Mouse (Mus musculus) MEL (cell line): ENCODE data around the gene Napsa.

Source experiments
- CTCF ChIP-seq, 3 experiments: IDR thresholded peaks in 2 of 3; conservative IDR thresholded peaks in 1 of 3; 2 replicates each; pipeline ENCODE4 v1.5.1; 2011 to 2012; ENCODE audit warnings: low read length in 3 of 3, low read depth in 2 of 3, mild to moderate bottlenecking in 2 of 3, improper control_type of control experiment in 1 of 3, inconsistent platforms in 1 of 3, mixed read lengths in 1 of 3, moderate library complexity in 1 of 3; ENCODE audit not compliant: control insufficient read depth in 1 of 3, insufficient read depth in 1 of 3, poor library complexity in 1 of 3, severe bottlenecking in 1 of 3
- EP300 ChIP-seq, 2 experiments: IDR thresholded peaks; 2 replicates each; pipeline ENCODE4 v1.6.1; 2011; ENCODE audit warnings: improper control_type of control experiment in 2 of 2, low read length in 2 of 2, low read depth in 1 of 2, mild to moderate bottlenecking in 1 of 2
- GATA1 ChIP-seq: IDR thresholded peaks from 2 replicates; pipeline ENCODE4 v1.6.1; 2011; ENCODE audit warnings: low read depth, low read length, improper control_type of control experiment
- KAT2A ChIP-seq: conservative IDR thresholded peaks from 2 replicates; pipeline ENCODE4 v1.6.1; 2012; ENCODE audit warnings: low read depth, low read length, improper control_type of control experiment, inconsistent platforms
- MAFK ChIP-seq: IDR thresholded peaks from 2 replicates; pipeline ENCODE4 v1.6.1; 2011; ENCODE audit warnings: low read depth, mild to moderate bottlenecking, low read length, improper control_type of control experiment, borderline replicate concordance
- POLR2A ChIP-seq, 2 experiments: IDR thresholded peaks; 2 replicates each; pipeline ENCODE4 v1.6.1; 2011 to 2012; ENCODE audit warnings: low read length in 2 of 2, mild to moderate bottlenecking in 2 of 2, control low read depth in 1 of 2, improper control_type of control experiment in 1 of 2, low read depth in 1 of 2, moderate library complexity in 1 of 2; ENCODE audit not compliant: control insufficient read depth in 1 of 2, insufficient read depth in 1 of 2, poor library complexity in 1 of 2
- UBTF ChIP-seq: IDR thresholded peaks from 2 replicates; pipeline ENCODE4 v1.6.1; 2012; ENCODE audit warnings: low read depth, mild to moderate bottlenecking, inconsistent platforms, low read length, improper control_type of control experiment, moderate library complexity, borderline replicate concordance; ENCODE audit not compliant: insufficient read depth

DNA sequence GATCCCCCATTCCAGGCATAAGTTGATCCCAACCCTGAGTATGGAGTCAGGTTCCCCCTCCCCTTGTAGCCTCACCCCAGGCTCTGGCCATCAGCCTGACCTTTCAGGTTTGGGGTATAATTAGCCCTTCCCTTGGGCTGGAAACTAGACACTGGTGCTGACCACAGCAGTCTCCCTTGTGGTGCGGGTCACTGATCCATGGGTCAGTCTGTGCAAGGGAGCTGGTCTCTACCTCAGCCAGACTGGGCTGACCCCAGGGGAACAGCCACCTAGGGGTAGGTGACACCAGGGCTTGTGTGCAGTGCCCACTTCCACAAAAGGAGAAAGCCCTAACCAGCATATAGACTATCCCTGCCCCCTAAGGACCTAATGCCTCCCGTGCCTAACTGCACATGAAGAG lies 49.1 kb upstream of the Napsa start:
- no peak for TF ChIP-seq UBTF
- no peak for TF ChIP-seq POLR2A (IDR thresholded peaks at IDR 0.05; ENCODE audit: control insufficient read depth in 1 of 2, insufficient read depth in 1 of 2, low read depth in 1 of 2, low read length in 2 of 2, poor library complexity in 1 of 2)
- TF ChIP-seq KAT2A = no peak
- no peak for TF ChIP-seq MAFK
- no peak for TF ChIP-seq GATA1
- no peak for TF ChIP-seq EP300 (IDR thresholded peaks at IDR 0.05; ENCODE audit: low read depth in 1 of 2, low read length in 2 of 2)
- no peak for TF ChIP-seq CTCF (IDR thresholded peaks at IDR 0.05 in 2 of 3, conservative IDR thresholded peaks at IDR 0.05 in 1 of 3; ENCODE audit: control insufficient read depth in 1 of 3, insufficient read depth in 1 of 3, low read depth in 2 of 3, low read length in 3 of 3, poor library complexity in 1 of 3, severe bottlenecking in 1 of 3)
